Mouse (Mus musculus) C2C12 (cell line): ENCODE results near the gene Ifnl3.

Experiments used
- CTCF ChIP-seq: IDR thresholded peaks from one replicate; pipeline ENCODE4 v1.5.1; 2011; ENCODE audit not compliant: control insufficient read depth, insufficient read depth, insufficient read length
- MAX ChIP-seq: IDR thresholded peaks from one replicate; pipeline ENCODE4 v1.6.1; 2011; ENCODE audit warnings: mild to moderate bottlenecking, control low read depth
- MYOD1 ChIP-seq: IDR thresholded peaks from one replicate; pipeline ENCODE4 v1.6.1; 2011; ENCODE audit warnings: low read depth; ENCODE audit not compliant: control insufficient read depth, insufficient read length
- MYOG ChIP-seq: IDR thresholded peaks from one replicate; pipeline ENCODE4 v1.6.1; 2011; ENCODE audit not compliant: control insufficient read depth, insufficient read length; ENCODE audit errors: extremely low read depth
- USF1 ChIP-seq: IDR thresholded peaks from one replicate; pipeline ENCODE4 v1.6.1; 2011; ENCODE audit warnings: low read depth, mild to moderate bottlenecking, control low read depth, moderate library complexity

DNA sequence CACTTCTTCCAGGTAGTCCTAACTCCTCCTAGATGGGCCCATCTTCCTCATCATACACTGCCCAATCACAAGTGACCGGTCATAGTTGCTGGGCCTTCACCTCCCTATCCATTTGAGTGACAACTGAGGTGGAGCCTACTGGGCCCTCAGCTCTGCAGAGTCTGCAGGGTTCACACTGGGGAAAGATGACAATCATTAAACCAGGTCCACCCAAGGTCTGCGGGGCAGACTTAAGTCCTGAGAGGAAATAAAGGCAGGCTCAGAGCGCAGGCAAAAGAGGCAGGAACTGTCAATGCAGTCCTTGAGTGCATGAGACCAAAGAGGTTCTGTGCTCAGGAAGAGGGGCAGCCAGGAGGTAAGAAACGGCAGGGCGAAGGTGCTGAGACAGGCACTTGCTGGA is 50.1 kb downstream of the Ifnl3 start:
- TF ChIP-seq USF1 = no peak
- TF ChIP-seq MYOD1 = no peak
- no peak for TF ChIP-seq CTCF
- TF ChIP-seq MAX = no peak
- no peak for TF ChIP-seq MYOG
